Mouse (Mus musculus) C2C12 (cell line): ENCODE results near the gene 4930539E08Rik. TPM values are rescaled to one million over a fixed set of nuclear protein-coding genes. Genes with fewer than 3 reads are reported as not detected.

Experiments
- H3K27me3 ChIP-seq: one replicate; pipeline ENCODE4 v1.6.1; 2011; ENCODE audit not compliant: control insufficient read depth, insufficient read depth, insufficient read length
- H3K36me3 ChIP-seq: one replicate; pipeline ENCODE4 v1.6.1; 2011; ENCODE audit not compliant: control insufficient read depth, insufficient read depth
- H3K4me3 ChIP-seq: one replicate; pipeline ENCODE4 v1.5.1; 2011; ENCODE audit warnings: mild to moderate bottlenecking, control low read depth; ENCODE audit not compliant: poor library complexity, insufficient read depth, severe bottlenecking
- H3K79me2 ChIP-seq: one replicate; pipeline ENCODE4 v1.6.1; 2011; ENCODE audit not compliant: control insufficient read depth, insufficient read depth
- H3K79me3 ChIP-seq: one replicate; pipeline ENCODE4 v1.6.1; 2011; ENCODE audit warnings: low read depth, control low read depth
- H3ac ChIP-seq: one replicate; pipeline ENCODE3; 2011; ENCODE audit warnings: low read depth; ENCODE audit not compliant: control insufficient read depth, insufficient read length
- CEBPB ChIP-seq: IDR thresholded peaks from one replicate; pipeline ENCODE4 v1.6.1; 2011; ENCODE audit warnings: low read depth, mild to moderate bottlenecking, control low read depth, moderate library complexity
- CTCF ChIP-seq: IDR thresholded peaks from one replicate; pipeline ENCODE4 v1.5.1; 2011; ENCODE audit not compliant: control insufficient read depth, insufficient read depth, insufficient read length
- FOSL1 ChIP-seq: IDR thresholded peaks from one replicate; pipeline ENCODE4 v1.8.0; 2011; ENCODE audit warnings: mild to moderate bottlenecking, low read length; ENCODE audit not compliant: poor library complexity, insufficient read depth, severe bottlenecking
- MAX ChIP-seq: IDR thresholded peaks from one replicate; pipeline ENCODE4 v1.6.1; 2011; ENCODE audit warnings: mild to moderate bottlenecking, control low read depth
- MYOD1 ChIP-seq: IDR thresholded peaks from one replicate; pipeline ENCODE4 v1.6.1; 2011; ENCODE audit warnings: low read depth; ENCODE audit not compliant: control insufficient read depth, insufficient read length
- MYOG ChIP-seq: IDR thresholded peaks from one replicate; pipeline ENCODE4 v1.6.1; 2011; ENCODE audit not compliant: control insufficient read depth, insufficient read length; ENCODE audit errors: extremely low read depth
- USF1 ChIP-seq: IDR thresholded peaks from one replicate; pipeline ENCODE4 v1.6.1; 2011; ENCODE audit warnings: low read depth, mild to moderate bottlenecking, control low read depth, moderate library complexity
- polyA plus RNA-seq: library from polyadenylated mRNA; unstranded; fragments of >200 nt; fragmentation: generic; extraction: Trizol; gene quantifications from one replicate; pipeline ENCODE4 v1.2.1, GENCODE M21; 2012; ENCODE audit warnings: missing spikeins

Gene 4930539E08Rik
- polyA plus RNA-seq, 1 experiment = 0.01 TPM

GRCm38 (mm10) chr17:28871831-28872230 is 43.3 kb downstream of the 4930539E08Rik start:
- H3ac ChIP-seq = no peak overlapping the region
- no peaks in the 10 kb centered on the region for H3K79me3 ChIP-seq
- no peaks in the 10 kb centered on the region for H3K36me3 ChIP-seq
- no peaks in the 10 kb centered on the region for H3K79me2 ChIP-seq
- TF ChIP-seq CEBPB (no peak), USF1 (no peak), MYOD1 (no peak), CTCF (no peak), MAX (no peak), MYOG (no peak), FOSL1 (no peak)
- no peak overlapping the region for H3K4me3 ChIP-seq
- peaks cover 17% of the 10 kb centered on the region for H3K27me3 ChIP-seq

- Histone ChIP-seq H3K79me3 (no peaks in the 10 kb centered on the region), H3K4me3 (no peak overlapping the region), H3ac (no peak overlapping the region), H3K27me3 (peaks cover 19% of the 10 kb centered on the region), H3K36me3 (no peaks in the 10 kb centered on the region), H3K79me2 (no peaks in the 10 kb centered on the region)
- TF ChIP-seq USF1 (no peak), MYOD1 (no peak)
Measured at GRCm38 (mm10) chr17:28870435-28870834, 44.7 kb downstream of the 4930539E08Rik start.

GRCm38 (mm10) chr17:28869412-28870110 is 45.6 kb downstream of the 4930539E08Rik start:
- Histone ChIP-seq H3K36me3 (no peaks in the 10 kb centered on the region), H3K79me2 (no peaks in the 10 kb centered on the region), H3K27me3 (peaks cover 23% of the 10 kb centered on the region), H3K4me3 (no peak overlapping the region), H3K79me3 (no peaks in the 10 kb centered on the region), H3ac (no peak overlapping the region)
- TF ChIP-seq MAX = no peak
- no peak for TF ChIP-seq CTCF
- TF ChIP-seq CEBPB = no peak
- no peak for TF ChIP-seq MYOD1
- TF ChIP-seq USF1 = no peak
- TF ChIP-seq FOSL1 = no peak
- TF ChIP-seq MYOG = no peak

- TF ChIP-seq MAX (no peak), MYOG (no peak), FOSL1 (no peak), MYOD1 (no peak), CTCF (no peak), CEBPB (no peak), USF1 (no peak)
- H3K27me3 ChIP-seq = peaks cover 24% of the 10 kb centered on the region
Measured at GRCm38 (mm10) chr17:28867381-28867780, 47.7 kb downstream of the 4930539E08Rik start.

GRCm38 (mm10) chr17:28866921-28867320 is 48.2 kb downstream of the 4930539E08Rik start:
- Histone ChIP-seq H3K79me3 (no peaks in the 10 kb centered on the region), H3ac (no peak overlapping the region), H3K4me3 (no peak overlapping the region), H3K36me3 (no peaks in the 10 kb centered on the region), H3K79me2 (no peaks in the 10 kb centered on the region), H3K27me3 (peaks cover 24% of the 10 kb centered on the region)
- TF ChIP-seq MYOD1 (no peak), MAX (no peak), CEBPB (no peak), MYOG (no peak), USF1 (no peak), CTCF (no peak), FOSL1 (no peak)

More at GRCm38 (mm10) chr17:28867381-28867780, 47.7 kb downstream of the 4930539E08Rik start:
- Histone ChIP-seq H3K36me3 (no peaks in the 10 kb centered on the region), H3K4me3 (no peak overlapping the region), H3K79me3 (no peaks in the 10 kb centered on the region), H3ac (no peak overlapping the region), H3K79me2 (no peaks in the 10 kb centered on the region)

GRCm38 (mm10) chr17:28864464-28864863 is 50.7 kb downstream of the 4930539E08Rik start:
- H3K79me3 ChIP-seq = no peaks in the 10 kb centered on the region
- H3K27me3 ChIP-seq = peaks cover 30% of the 10 kb centered on the region
- no peaks in the 10 kb centered on the region for H3K79me2 ChIP-seq
- no peak overlapping the region for H3K4me3 ChIP-seq
- TF ChIP-seq CEBPB (no peak), USF1 (no peak), FOSL1 (no peak), MYOG (no peak), MAX (no peak), MYOD1 (no peak)
- H3K36me3 ChIP-seq = no peaks in the 10 kb centered on the region
- no peak overlapping the region for H3ac ChIP-seq
